Mouse (Mus musculus) CH12.LX (cell line): ENCODE measurements at regions not wholly inside any gene's neighbourhood (a gene's known extent, or its start where the extent isn't known, plus 50 kb on each side); places are given as distances from the start of the nearest gene placed in this dataset.

Source experiments
- DNase-seq: peaks from one replicate; pipeline ENCODE4 v3.0.0-alpha.2; 2013; ENCODE audit errors: extremely low read depth
- H3K27ac ChIP-seq: 2 replicates; pipeline ENCODE4 v1.5.1; 2012; ENCODE audit warnings: low read depth, mild to moderate bottlenecking, control low read depth, moderate library complexity; ENCODE audit not compliant: insufficient read depth
- H3K27me3 ChIP-seq: replicated peaks from 2 replicates; pipeline ENCODE3; 2012; ENCODE audit warnings: inconsistent platforms
- H3K36me3 ChIP-seq, 2 experiments: replicated peaks in 1 of 2; 2 replicates each; pipeline versions ENCODE3 to v1.6.1; 2012; ENCODE audit warnings: inconsistent platforms in 1 of 2, low read length in 1 of 2, mild to moderate bottlenecking in 1 of 2, mixed read lengths in 1 of 2, moderate library complexity in 1 of 2; ENCODE audit not compliant: control insufficient read depth in 1 of 2, insufficient read depth in 1 of 2
- H3K4me1 ChIP-seq, 2 experiments: 2 replicates each; pipeline ENCODE4 v1.6.1; 2012; ENCODE audit warnings: inconsistent platforms in 1 of 2, moderate library complexity in 1 of 2; ENCODE audit not compliant: insufficient read depth in 2 of 2, control insufficient read depth in 1 of 2
- H3K4me2 ChIP-seq: 2 replicates; pipeline ENCODE4 v1.6.1; 2012; ENCODE audit warnings: low read depth, mild to moderate bottlenecking, control low read depth; ENCODE audit not compliant: poor library complexity, insufficient read depth, severe bottlenecking
- H3K4me3 ChIP-seq, 3 experiments: fragments of 150-350 bp in 1 of 3; sonication (generic) in 1 of 3; replicated peaks in 1 of 3; 2 replicates each; pipeline versions ENCODE3 to v1.5.1; 2011 to 2012; ENCODE audit warnings: low read depth in 2 of 3, low read length in 2 of 3, mild to moderate bottlenecking in 2 of 3, moderate library complexity in 2 of 3, control low read depth in 1 of 3, improper control_type of control experiment in 1 of 3, inconsistent platforms in 1 of 3, mixed read lengths in 1 of 3; ENCODE audit not compliant: poor library complexity in 1 of 3
- H3K79me2 ChIP-seq: replicated peaks from 2 replicates; pipeline ENCODE4 v1.6.1; 2012; ENCODE audit warnings: mild to moderate bottlenecking, moderate library complexity; ENCODE audit not compliant: control insufficient read depth, poor library complexity, insufficient read depth, severe bottlenecking; ENCODE audit errors: extremely low read depth
- H3K9ac ChIP-seq: 2 replicates; pipeline ENCODE4 v1.6.1; 2012; ENCODE audit warnings: low read depth, mild to moderate bottlenecking, control low read depth, moderate library complexity; ENCODE audit not compliant: insufficient read depth
- H3K9me3 ChIP-seq: replicated peaks from 2 replicates; pipeline ENCODE3; 2012; ENCODE audit warnings: low read length, inconsistent platforms, mixed read lengths
- BHLHE40 ChIP-seq: IDR thresholded peaks from 2 replicates; pipeline ENCODE4 v1.6.1; 2011; ENCODE audit warnings: mild to moderate bottlenecking, low read depth, low read length, improper control_type of control experiment
- CHD1 ChIP-seq: IDR thresholded peaks from 2 replicates; pipeline ENCODE4 v1.6.1; 2012; ENCODE audit warnings: low read depth, low read length, improper control_type of control experiment, inconsistent platforms
- CHD2 ChIP-seq: IDR thresholded peaks from 2 replicates; pipeline ENCODE4 v1.6.1; 2011; ENCODE audit warnings: low read length, improper control_type of control experiment
- HCFC1 ChIP-seq: IDR thresholded peaks from 2 replicates; pipeline ENCODE4 v1.6.1; 2012; ENCODE audit warnings: low read depth, mild to moderate bottlenecking, inconsistent platforms, low read length, improper control_type of control experiment
- JUN ChIP-seq: IDR thresholded peaks from 2 replicates; pipeline ENCODE4 v1.6.1; 2011; ENCODE audit warnings: low read depth, mild to moderate bottlenecking, low read length, improper control_type of control experiment, moderate library complexity; ENCODE audit not compliant: insufficient read depth
- JUND ChIP-seq: conservative IDR thresholded peaks from 2 replicates; pipeline ENCODE4 v1.6.1; 2011; ENCODE audit warnings: low read depth, low read length, improper control_type of control experiment
- KAT2A ChIP-seq: IDR thresholded peaks from 2 replicates; pipeline ENCODE4 v1.6.1; 2012; ENCODE audit warnings: low read length, improper control_type of control experiment, inconsistent platforms; ENCODE audit not compliant: insufficient replicate concordance
- MAFK ChIP-seq: IDR thresholded peaks from 2 replicates; pipeline ENCODE4 v1.6.1; 2011; ENCODE audit warnings: low read length, improper control_type of control experiment; ENCODE audit not compliant: insufficient replicate concordance
- MAX ChIP-seq: IDR thresholded peaks from 2 replicates; pipeline ENCODE4 v1.6.1; 2011; ENCODE audit warnings: low read length, improper control_type of control experiment
- MAZ ChIP-seq: IDR thresholded peaks from 2 replicates; pipeline ENCODE4 v1.6.1; 2012; ENCODE audit warnings: low read depth, mild to moderate bottlenecking, inconsistent platforms, low read length, improper control_type of control experiment, moderate library complexity
- MEF2A ChIP-seq: IDR thresholded peaks from 2 replicates; pipeline ENCODE4 v1.6.1; 2014; ENCODE audit warnings: low read depth, mild to moderate bottlenecking, inconsistent platforms, low read length, improper control_type of control experiment, borderline replicate concordance
- NRF1 ChIP-seq: IDR thresholded peaks from 2 replicates; pipeline ENCODE4 v1.6.1; 2014; ENCODE audit warnings: low read depth, mild to moderate bottlenecking, inconsistent platforms, low read length, improper control_type of control experiment, moderate library complexity
- PAX5 ChIP-seq: IDR thresholded peaks from 2 replicates; pipeline ENCODE4 v1.6.1; 2012; ENCODE audit warnings: low read length, inconsistent platforms, mixed read lengths
- POLR2AphosphoS2 ChIP-seq: IDR thresholded peaks from 2 replicates; pipeline ENCODE4 v1.6.1; 2011; ENCODE audit warnings: low read depth, low read length, improper control_type of control experiment
- SMC3 ChIP-seq: IDR thresholded peaks from 2 replicates; pipeline ENCODE4 v1.6.1; 2011; ENCODE audit warnings: low read depth, low read length, improper control_type of control experiment
- TBP ChIP-seq: conservative IDR thresholded peaks from 2 replicates; pipeline ENCODE4 v1.6.1; 2011; ENCODE audit warnings: low read depth, low read length, improper control_type of control experiment
- UBTF ChIP-seq: IDR thresholded peaks from 2 replicates; pipeline ENCODE4 v1.6.1; 2012; ENCODE audit warnings: low read depth, mild to moderate bottlenecking, inconsistent platforms, low read length, improper control_type of control experiment, moderate library complexity
- USF1 ChIP-seq: IDR thresholded peaks from 2 replicates; pipeline ENCODE4 v1.6.1; 2014; ENCODE audit warnings: low read depth, mild to moderate bottlenecking, inconsistent platforms, low read length, improper control_type of control experiment
- USF2 ChIP-seq: conservative IDR thresholded peaks from 2 replicates; pipeline ENCODE4 v1.6.1; 2011; ENCODE audit warnings: low read depth, low read length, improper control_type of control experiment
- ZC3H11A ChIP-seq: IDR thresholded peaks from 2 replicates; pipeline ENCODE4 v1.6.1; 2012; ENCODE audit warnings: low read depth, mild to moderate bottlenecking, inconsistent platforms, low read length, improper control_type of control experiment
- ZKSCAN1 ChIP-seq: IDR thresholded peaks from 2 replicates; pipeline ENCODE4 v1.6.1; 2012; ENCODE audit warnings: low read depth, inconsistent platforms, low read length, improper control_type of control experiment, borderline replicate concordance
- dilution Hi-C: fragments of 300-500 bp; cut with MboI; formaldehyde crosslinking; loops from 2 replicates; pipeline ENCODE4 v1.14.3; 2020; ENCODE audit warnings: low sequenced_read_pairs; ENCODE audit not compliant: extremely low pct_unique_long_range_greater_than_20kb, extremely low pct_ligation_motif_present
- in situ Hi-C: fragments of 300-500 bp; cut with MboI; formaldehyde crosslinking; loops from 3 replicates; pipeline ENCODE4 v1.14.3; 2019; ENCODE audit warnings: low sequenced_read_pairs, low pct_ligation_motif_present, low pct_unique_long_range_greater_than_20kb, mixed read lengths

GRCm38 (mm10) chr16:71923111-71923510 is 385.0 kb upstream of the Robo1 start:
- no peaks in the 10 kb centered on the region for H3K4me1 ChIP-seq
- in situ Hi-C loops (no loop called here), dilution Hi-C loops (no loop called here)
- no peak for DNase-seq
- H3K27ac ChIP-seq: no peak overlapping the region
- peaks cover 23% of the 10 kb centered on the region for H3K9me3 ChIP-seq
- H3K79me2 ChIP-seq: no peaks in the 10 kb centered on the region
- no peak overlapping the region for H3K4me3 ChIP-seq
- no peak overlapping the region for H3K4me2 ChIP-seq
- H3K36me3 ChIP-seq: no peaks in the 10 kb centered on the region
- no peak for TF ChIP-seq USF2
- no peak for TF ChIP-seq MAX
- no peak for TF ChIP-seq UBTF
- no peak for TF ChIP-seq ZC3H11A
- no peak for TF ChIP-seq KAT2A
- TF ChIP-seq SMC3: no peak
- no peak for TF ChIP-seq POLR2AphosphoS2
- no peak for TF ChIP-seq TBP
- TF ChIP-seq PAX5: no peak
- TF ChIP-seq CHD1: no peak
- TF ChIP-seq MAZ: no peak
- no peak for TF ChIP-seq CHD2
- no peaks in the 10 kb centered on the region for H3K27me3 ChIP-seq
- H3K9ac ChIP-seq: no peak overlapping the region

- no peak overlapping the region for H3K9ac ChIP-seq
- in situ Hi-C loops (no loop called here), dilution Hi-C loops (no loop called here)
- H3K79me2 ChIP-seq: no peaks in the 10 kb centered on the region
- no peaks in the 10 kb centered on the region for H3K27me3 ChIP-seq
- no peak for TF ChIP-seq BHLHE40
- TF ChIP-seq UBTF: no peak
- TF ChIP-seq MEF2A: no peak
- TF ChIP-seq NRF1: no peak
- no peak for TF ChIP-seq ZKSCAN1
- TF ChIP-seq HCFC1: no peak
- no peak for TF ChIP-seq JUN
- no peak for TF ChIP-seq JUND
- no peak for TF ChIP-seq CHD1
- TF ChIP-seq MAFK: no peak
- no peak for TF ChIP-seq KAT2A
- TF ChIP-seq ZC3H11A: no peak
- no peak for TF ChIP-seq USF1
- H3K4me1 ChIP-seq: no peaks in the 10 kb centered on the region
- H3K36me3 ChIP-seq: no peaks in the 10 kb centered on the region
- no peak overlapping the region for H3K4me2 ChIP-seq
- H3K27ac ChIP-seq: no peak overlapping the region
- H3K4me3 ChIP-seq: no peak overlapping the region
- DNase-seq: no peak
- H3K9me3 ChIP-seq: peaks cover 40% of the 10 kb centered on the region
Measured at GRCm38 (mm10) chr16:71944165-71944564, 363.9 kb upstream of the Robo1 start.
